Mouse (Mus musculus) forebrain, embryonic 14.5 days (tissue): ENCODE measurements around the gene Qrich1. TPM values are rescaled to one million over a fixed set of nuclear protein-coding genes. Genes with fewer than 3 reads are reported as not detected.

Source experiments
- ATAC-seq: fragments of 200-750 bp; cut with Nextera tagmentation; 2 replicates; pipeline ENCODE4 v1.8.0; 2017; ENCODE audit warnings: mild to moderate bottlenecking, moderate library complexity
- DNase-seq: peaks from one replicate; pipeline ENCODE4 v3.0.0-alpha.2; 2015; ENCODE audit warnings: low spot score
- H3K27ac ChIP-seq: fragments of 300-500 bp; sonication (generic); 2 replicates; pipeline ENCODE4 v1.5.1; 2014; ENCODE audit warnings: low read depth, mild to moderate bottlenecking, control low read depth, low read length, moderate library complexity
- H3K27me3 ChIP-seq: fragments of 300-500 bp; sonication (generic); replicated peaks from 2 replicates; pipeline ENCODE4 v1.6.1; 2014; ENCODE audit warnings: low read length, control low read depth, mixed read lengths; ENCODE audit not compliant: control insufficient read depth, insufficient read depth
- H3K36me3 ChIP-seq: fragments of 300-500 bp; sonication (generic); 2 replicates; pipeline ENCODE4 v1.6.1; 2014; ENCODE audit warnings: low read length, control low read depth; ENCODE audit not compliant: control insufficient read depth, insufficient read depth
- H3K4me1 ChIP-seq: fragments of 300-500 bp; sonication (generic); 2 replicates; pipeline ENCODE4 v1.6.1; 2014; ENCODE audit warnings: antibody characterized with exemption, low read length, control low read depth; ENCODE audit not compliant: control insufficient read depth, insufficient read depth
- H3K4me2 ChIP-seq: fragments of 300-500 bp; sonication (generic); 2 replicates; pipeline ENCODE4 v1.6.1; 2014; ENCODE audit warnings: mild to moderate bottlenecking, control low read depth, low read length
- H3K4me3 ChIP-seq: fragments of 300-500 bp; sonication (generic); 2 replicates; pipeline ENCODE4 v1.5.1; 2014; ENCODE audit warnings: low read depth, low read length, control low read depth
- H3K9ac ChIP-seq: fragments of 300-500 bp; sonication (generic); 2 replicates; pipeline ENCODE4 v1.6.1; 2014; ENCODE audit warnings: mild to moderate bottlenecking, low read length, control low read depth, moderate library complexity
- H3K9me3 ChIP-seq: fragments of 300-500 bp; sonication (generic); replicated peaks from 2 replicates; pipeline ENCODE4 v1.6.1; 2016; ENCODE audit warnings: low read length, control low read depth, mixed read lengths; ENCODE audit not compliant: control insufficient read depth
- WGBS: fragments of 180-500 bp; shearing (Covaris S2); extraction: QIAGEN DNeasy Blood & Tissue Kit; methylation state at CpG from one replicate; pipeline ENCODE4 v1.1.7; 2014; 5-methylcytosine and 5-hydroxymethylcytosine counted together
- polyA plus RNA-seq: library from polyadenylated mRNA; unstranded; fragments of >200 nt; fragmentation: Nextera tagmentation; extraction: Ambion mirVana; gene quantifications from 2 replicates; pipeline ENCODE4 v1.2.1, GENCODE M21; 2014

Gene Qrich1
- polyA plus RNA-seq, 1 experiment from 2014 or later, result 143 TPM

DNA sequence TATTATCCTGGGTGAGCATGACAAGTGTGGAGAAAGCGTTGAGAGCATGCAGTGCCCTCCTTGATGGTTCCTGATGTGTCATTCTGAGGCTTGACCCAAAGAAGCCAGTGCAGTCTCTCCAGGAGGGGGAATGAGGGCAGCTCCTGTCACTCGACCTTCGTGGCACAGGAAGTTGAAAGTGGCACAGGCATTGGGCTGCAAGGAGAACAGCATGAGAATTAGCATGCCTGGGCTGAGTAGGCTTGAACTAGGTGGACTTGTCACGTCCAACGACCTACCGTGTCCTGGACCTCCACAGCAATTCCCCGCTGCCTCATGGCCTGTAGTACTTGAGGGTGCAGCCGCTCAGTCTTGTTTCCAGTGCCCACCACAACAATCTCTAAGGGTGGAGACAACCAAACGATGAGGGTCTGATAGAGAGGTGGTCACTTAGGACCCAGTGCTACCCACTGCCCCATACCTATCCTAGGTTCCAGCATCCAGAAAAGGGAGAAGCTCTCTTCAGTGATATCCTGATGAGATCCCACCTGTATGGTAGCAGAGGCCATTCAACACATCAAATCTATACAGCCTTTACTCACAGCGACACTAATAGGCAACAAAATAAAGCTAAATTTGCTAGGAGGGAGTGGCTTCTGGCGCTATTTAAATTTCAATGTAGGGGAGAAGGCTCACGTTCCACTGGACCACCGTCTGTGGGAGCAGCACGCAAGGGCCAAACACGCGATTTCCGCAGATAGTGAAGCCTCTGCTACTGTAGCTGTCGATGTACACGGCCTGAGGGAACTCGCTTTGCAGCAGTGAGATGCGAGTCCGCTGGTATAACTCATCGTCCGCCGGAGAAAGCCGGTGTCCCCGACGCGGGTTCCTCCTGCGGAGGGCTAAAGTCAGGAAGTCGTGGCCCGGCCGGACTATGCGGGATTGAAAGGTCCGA, 49.5 kb downstream of the Qrich1 start:
- H3K27ac ChIP-seq, result peak overlapping the region; percentile 95
- H3K9me3 ChIP-seq, result no peaks in the 10 kb centered on the region
- peak overlapping the region; percentile 82 for H3K9ac ChIP-seq
- 15% methylated on average over 35 of the region's 35 CpGs for WGBS
- peaks cover 50% of the 10 kb centered on the region for H3K36me3 ChIP-seq
- H3K4me1 ChIP-seq, result peaks cover 23% of the 10 kb centered on the region
- ATAC-seq (no peak), DNase-seq (peak; percentile 16)
- no peaks in the 10 kb centered on the region for H3K27me3 ChIP-seq
- peak overlapping the region; percentile 99 for H3K4me2 ChIP-seq
- peak overlapping the region; percentile 72 for H3K4me3 ChIP-seq

GRCm38 (mm10) chr9:108566815-108567776, 50.5 kb downstream of the Qrich1 start, which contains the start of gene Ndufaf3:
Gene Ndufaf3 (minus strand): TSS chr9:108567434.
- ATAC-seq (peak; percentile 86), DNase-seq (peak; percentile 98)
- Histone ChIP-seq H3K4me2 (peak within 1 kb of the TSS; percentile 99), H3K9ac (peak within 1 kb of the TSS; percentile 82), H3K27ac (peak within 1 kb of the TSS; percentile 95), H3K9me3 (no peaks in the 10 kb centered on the region), H3K4me1 (peaks cover 21% of the 10 kb centered on the region), H3K36me3 (peaks cover 53% of the 10 kb centered on the region), H3K27me3 (no peaks in the 10 kb centered on the region), H3K4me3 (peak within 1 kb of the TSS; percentile 72)
- WGBS, result under 1% methylated on average over 71 of the region's 73 CpGs

DNA sequence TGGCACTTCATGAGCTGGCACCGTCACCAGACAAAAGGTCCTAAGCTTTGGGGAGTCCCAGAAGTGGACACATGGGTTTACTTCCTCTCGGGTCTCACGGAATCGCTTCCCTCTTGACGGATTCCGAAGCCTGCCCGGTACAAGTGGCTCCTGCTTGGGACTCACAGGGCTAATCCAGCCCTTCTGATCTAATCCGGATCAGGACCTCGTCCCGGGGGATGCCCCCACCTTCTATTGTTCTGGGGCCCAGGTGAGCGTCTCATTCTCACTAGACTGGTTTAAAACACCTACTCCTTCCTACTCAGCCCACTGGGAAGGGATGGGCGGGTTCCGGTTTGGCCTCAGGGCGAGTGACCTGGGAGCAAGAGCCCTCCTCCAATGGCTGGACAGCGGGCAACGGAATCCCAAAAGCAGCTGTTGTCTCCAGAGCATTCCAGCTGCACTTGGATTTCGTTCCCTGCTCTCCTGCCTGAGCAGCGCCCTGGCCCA, 51.4 kb downstream of the Qrich1 start:
- no peaks in the 10 kb centered on the region for H3K9me3 ChIP-seq
- H3K36me3 ChIP-seq, result peaks cover 55% of the 10 kb centered on the region
- H3K4me1 ChIP-seq, result peaks cover 21% of the 10 kb centered on the region
- peak overlapping the region; percentile 82 for H3K9ac ChIP-seq
- 12% methylated on average over 18 of the region's 18 CpGs for WGBS
- H3K4me3 ChIP-seq, result peak overlapping the region; percentile 72
- no peak for DNase-seq
- no peaks in the 10 kb centered on the region for H3K27me3 ChIP-seq
- H3K4me2 ChIP-seq, result peak overlapping the region; percentile 99
- H3K27ac ChIP-seq, result peak overlapping the region; percentile 95
- ATAC-seq, result no peak

GRCm38 (mm10) chr9:108568511-108568921, 51.9 kb downstream of the Qrich1 start:
- Histone ChIP-seq H3K9me3 (no peaks in the 10 kb centered on the region), H3K4me3 (0 out of 2 replicates have a peak overlapping the region, but pooled peaks have one; percentile 72), H3K36me3 (peaks cover 55% of the 10 kb centered on the region), H3K4me2 (peak overlapping the region; percentile 99), H3K9ac (no peak overlapping the region; the same call in 1 of the 2 replicates), H3K4me1 (peaks cover 21% of the 10 kb centered on the region), H3K27ac (no peak overlapping the region), H3K27me3 (no peaks in the 10 kb centered on the region)
- WGBS, result 78% methylated on average over 17 of the region's 17 CpGs
- DNase-seq (no peak), ATAC-seq (no peak)

- peaks cover 23% of the 10 kb centered on the region for H3K4me1 ChIP-seq
- H3K4me3 ChIP-seq, result peak within 1 kb of the TSS; percentile 58
- 5% methylated on average over 42 of the region's 42 CpGs for WGBS
- H3K4me2 ChIP-seq, result peak within 1 kb of the TSS; percentile 98
- peak within 1 kb of the TSS; percentile 52 for H3K27ac ChIP-seq
- peak; percentile 69 for ATAC-seq
- H3K9ac ChIP-seq, result peak within 1 kb of the TSS; percentile 62
- peaks cover 54% of the 10 kb centered on the region for H3K36me3 ChIP-seq
- DNase-seq, result peak; percentile 97
- no peaks in the 10 kb centered on the region for H3K9me3 ChIP-seq
- H3K27me3 ChIP-seq, result no peaks in the 10 kb centered on the region
These were observed 53.0 kb downstream of the Qrich1 start, which contains the start of gene Dalrd3 for GRCm38 (mm10) chr9:108569381-108570206. Gene Dalrd3 (plus strand): TSS chr9:108569886.

DNA sequence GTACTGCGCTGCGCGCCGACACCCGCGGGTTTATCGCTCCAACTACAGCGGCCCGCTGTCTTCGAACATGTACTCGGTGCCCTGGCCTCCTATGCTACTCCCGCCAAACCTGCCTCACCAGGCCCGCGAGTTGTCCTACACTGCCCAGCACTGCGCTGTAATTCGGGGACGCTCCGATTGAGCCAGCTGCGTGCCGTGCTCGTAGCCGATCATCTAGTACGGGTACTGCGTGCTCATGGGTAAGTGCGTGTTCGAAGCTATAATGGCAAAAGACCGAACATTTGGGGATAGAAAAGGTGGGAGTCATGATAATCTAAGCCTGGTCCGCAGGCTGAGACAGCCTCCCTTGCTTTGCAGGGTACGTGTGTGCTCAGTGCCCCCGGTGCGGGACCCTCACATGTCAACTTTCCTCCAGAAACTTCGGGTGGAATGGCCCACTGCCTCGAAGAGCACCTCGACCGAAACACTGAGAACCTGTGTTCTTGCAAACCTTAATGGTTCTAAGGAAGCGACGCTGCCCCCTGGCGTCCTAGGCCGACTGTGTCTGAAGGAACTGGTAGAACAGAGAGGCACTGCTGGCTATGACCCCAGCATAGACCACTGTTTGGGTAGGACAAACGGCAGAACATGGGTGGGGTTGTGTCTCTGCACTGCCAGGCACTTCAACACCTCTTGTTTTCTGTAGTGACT, 53.7 kb downstream of the Qrich1 start:
- Histone ChIP-seq H3K9ac (peak overlapping the region; percentile 62), H3K27ac (peak overlapping the region; percentile 52), H3K4me2 (peak overlapping the region; percentile 98), H3K4me3 (peak overlapping the region; percentile 58), H3K36me3 (peaks cover 54% of the 10 kb centered on the region), H3K9me3 (no peaks in the 10 kb centered on the region), H3K27me3 (no peaks in the 10 kb centered on the region), H3K4me1 (peaks cover 23% of the 10 kb centered on the region)
- no peak for ATAC-seq
- 3% methylated on average over 40 of the region's 40 CpGs for WGBS
- DNase-seq, result peak; percentile 80

DNA sequence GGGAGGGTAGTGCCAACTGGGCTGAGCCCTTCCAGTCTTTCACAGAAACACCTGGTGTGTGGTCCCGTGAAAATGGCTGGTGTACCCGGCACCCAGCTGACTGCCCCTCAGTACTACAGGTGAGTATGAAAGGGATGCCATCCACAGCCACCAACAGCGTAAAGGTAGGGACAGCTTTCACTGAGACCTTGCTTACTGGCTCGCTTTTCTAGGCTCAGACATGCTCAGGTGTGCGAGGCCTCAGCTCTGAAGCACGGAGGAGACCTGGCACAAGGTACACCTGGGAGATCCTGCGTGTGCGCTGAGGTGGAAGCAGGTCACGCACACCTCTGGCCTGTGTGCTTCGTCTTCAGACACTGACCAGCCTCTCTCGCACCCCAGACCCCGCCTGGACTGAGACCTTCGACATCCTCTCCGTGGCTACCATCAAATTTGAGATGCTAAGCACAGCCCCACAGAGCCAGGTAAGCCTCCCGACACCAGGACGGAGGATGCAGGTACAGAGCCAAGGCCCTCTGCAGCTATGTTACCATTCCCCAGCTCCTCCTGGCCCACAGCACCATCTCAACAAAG, 54.9 kb downstream of the Qrich1 start:
- H3K4me2 ChIP-seq, result no peak overlapping the region
- H3K4me3 ChIP-seq, result no peak overlapping the region
- 94% methylated on average over 16 of the region's 16 CpGs for WGBS
- no peak overlapping the region for H3K27ac ChIP-seq
- H3K9ac ChIP-seq, result no peak overlapping the region
- H3K4me1 ChIP-seq, result peaks cover 24% of the 10 kb centered on the region
- no peaks in the 10 kb centered on the region for H3K27me3 ChIP-seq
- H3K9me3 ChIP-seq, result no peaks in the 10 kb centered on the region
- no peak for ATAC-seq
- no peak for DNase-seq
- H3K36me3 ChIP-seq, result peaks cover 55% of the 10 kb centered on the region
